Mouse (Mus musculus): ENCODE data around the gene Efhd2. TPM values are rescaled to one million over a fixed set of nuclear protein-coding genes. Genes with fewer than 3 reads are reported as not detected.

Efhd2 gene
- 100 to 1,000 TPM; 135 to 143 TPM for total RNA-seq (2021)

DNA sequence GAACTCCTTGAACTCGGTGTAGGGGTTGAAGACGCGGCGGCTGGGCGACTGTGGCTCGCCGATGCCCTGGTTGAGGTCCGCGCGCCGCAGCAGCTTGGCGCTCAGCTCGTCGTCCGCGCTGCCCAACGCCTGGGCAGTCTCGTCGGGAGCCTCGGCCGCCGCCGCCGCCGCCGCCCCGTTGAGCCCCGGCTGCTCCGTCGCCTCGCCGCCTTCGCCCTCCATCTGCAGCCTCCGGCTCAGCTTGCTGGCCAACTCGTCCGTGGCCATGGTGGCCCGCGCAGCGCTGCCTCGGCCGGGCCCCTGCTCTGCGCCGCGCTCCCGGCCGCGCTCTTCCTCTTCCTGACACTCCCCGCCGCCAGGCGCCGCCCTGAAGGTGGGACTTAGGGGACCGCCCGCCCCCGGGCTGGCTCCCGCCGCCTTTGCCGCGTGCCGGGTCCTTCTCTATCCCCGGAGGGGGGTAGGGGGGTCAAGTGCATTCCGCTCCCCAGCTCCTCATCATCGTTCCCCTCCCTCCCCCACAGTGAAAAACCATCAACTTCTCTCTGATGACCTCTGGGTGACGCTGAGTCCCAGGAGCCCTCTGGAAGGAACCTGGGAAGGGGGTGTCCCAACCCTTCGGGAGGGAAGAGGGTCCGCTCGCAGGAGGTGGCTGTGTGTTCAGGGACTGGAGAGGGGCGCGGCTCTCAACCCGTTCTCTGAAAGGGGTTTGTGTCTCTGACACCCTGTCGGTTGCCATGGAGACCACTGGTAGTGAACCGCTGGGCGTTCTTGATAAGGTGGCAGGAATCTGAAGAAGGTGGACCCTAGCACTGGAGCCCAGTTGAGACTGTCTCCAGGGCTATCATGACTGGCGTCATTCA lies at the start of gene Efhd2:
Gene Efhd2 (minus strand): TSS at position 320 of the 860 bp plus-strand sequence.
- DNase-seq = peak; percentile 78 to 81

- peak in 1 of 2 experiments; percentile 27 for DNase-seq
These were observed 49.2 kb upstream of the Efhd2 start for GRCm38 (mm10) chr4:141923961-141924360.

GRCm38 (mm10) chr4:141920391-141920790 lies 45.7 kb upstream of the Efhd2 start:
- DNase-seq = no peak

DNA sequence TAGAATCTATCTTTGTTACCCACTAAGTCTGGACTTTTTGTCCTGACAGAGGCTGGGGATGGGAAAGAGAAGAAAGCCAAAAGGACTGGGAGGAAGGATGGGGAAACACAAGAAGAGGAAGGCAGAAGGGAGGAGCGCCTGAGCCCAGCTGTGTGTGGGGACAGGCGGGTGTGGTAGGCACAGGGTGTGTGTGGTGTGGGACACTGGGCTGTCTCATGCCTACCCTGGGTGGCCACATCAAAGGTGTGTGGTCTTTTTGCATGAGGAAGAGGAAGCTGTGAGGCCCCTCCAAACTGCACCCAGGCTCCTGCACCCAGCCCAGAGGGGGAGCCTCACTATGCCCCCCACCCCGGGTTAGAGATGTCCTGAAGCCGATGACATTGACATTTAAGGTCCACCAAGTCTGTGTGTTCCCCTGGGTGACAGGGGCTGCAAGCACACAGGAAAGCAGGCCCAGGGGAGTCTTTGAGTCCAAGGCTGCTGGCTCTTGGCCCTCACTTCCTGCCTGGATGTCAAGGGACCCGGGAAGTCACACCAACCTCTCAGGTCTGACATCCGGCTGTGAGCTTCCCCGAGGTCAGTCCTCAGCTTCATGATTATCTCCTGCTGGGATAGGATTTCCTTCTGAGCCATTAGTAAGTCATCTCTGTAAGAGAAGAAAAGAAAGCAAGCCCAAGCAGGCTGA lies 43.2 kb upstream of the Efhd2 start:
- DNase-seq = no peak

DNA sequence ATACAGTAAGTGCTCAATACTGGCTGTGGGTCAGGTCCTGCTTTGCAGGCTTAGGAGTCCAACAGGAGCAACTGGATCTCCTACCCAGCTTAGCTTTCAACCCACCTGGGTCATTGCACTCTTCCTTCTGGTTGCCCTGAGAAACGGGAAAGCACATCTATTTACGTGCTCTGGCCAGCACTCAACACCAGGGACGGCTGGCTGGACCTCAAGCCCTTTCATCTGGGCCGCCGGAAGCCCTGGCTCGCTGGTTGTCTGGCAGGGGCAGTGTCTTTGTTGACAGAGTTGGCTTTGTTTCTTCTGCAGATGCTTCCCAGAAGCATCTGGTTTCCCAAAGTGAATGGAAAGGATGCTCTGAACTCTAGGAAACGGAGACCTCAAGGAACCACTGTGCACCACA lies 39.3 kb upstream of the Efhd2 start:
- no peak for DNase-seq

GRCm38 (mm10) chr4:141913201-141913993 lies 38.7 kb upstream of the Efhd2 start:
- DNase-seq = no peak

- DNase-seq = no peak
These were observed 30.0 kb upstream of the Efhd2 start for GRCm38 (mm10) chr4:141904710-141905109.

DNA sequence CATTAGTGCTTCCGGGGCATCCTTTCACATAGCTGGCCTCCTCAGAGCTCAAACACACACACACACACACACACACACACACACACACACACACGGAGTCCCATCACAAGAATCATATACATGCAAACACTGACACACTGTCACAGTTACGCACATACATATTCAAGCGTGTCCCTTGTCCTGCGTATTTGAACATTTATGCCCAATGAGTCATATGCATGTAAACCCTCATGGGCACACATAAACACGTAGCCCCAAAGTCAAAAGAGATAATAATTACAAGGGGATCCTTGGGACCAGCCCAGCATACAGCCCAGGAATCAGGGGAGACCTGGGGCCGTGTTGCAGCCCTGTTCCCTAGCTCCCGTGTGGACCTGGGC lies 27.7 kb upstream of the Efhd2 start:
- no peak for DNase-seq

- DNase-seq = peak in 1 of 2 experiments; percentile 61
These were observed 27.2 kb upstream of the Efhd2 start for GRCm38 (mm10) chr4:141901711-141902478.

DNA sequence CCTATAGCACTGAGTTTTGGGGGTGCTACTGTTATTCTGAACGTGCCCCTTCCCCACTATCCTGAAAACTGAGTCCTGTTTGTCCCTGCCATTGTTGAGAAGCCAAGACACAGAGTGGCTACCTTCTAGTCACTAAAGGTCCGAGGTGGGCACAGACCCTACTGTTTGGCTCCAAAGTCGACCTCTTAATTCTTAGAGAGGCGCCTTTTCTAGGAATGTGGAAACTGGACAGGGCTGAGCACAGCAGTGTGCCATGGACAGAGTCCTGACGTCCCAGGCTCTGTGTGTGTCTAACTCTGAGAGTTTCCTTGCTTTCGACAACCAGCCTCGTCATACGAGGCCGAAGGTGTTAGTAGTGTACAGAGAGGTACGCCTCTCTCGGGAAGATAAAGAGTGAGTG lies 25.7 kb upstream of the Efhd2 start:
- no peak for DNase-seq

GRCm38 (mm10) chr4:141899936-141900335 lies 25.2 kb upstream of the Efhd2 start:
- DNase-seq = no peak

- no peak for DNase-seq
These were observed 24.2 kb upstream of the Efhd2 start for GRCm38 (mm10) chr4:141898905-141899304.

DNA sequence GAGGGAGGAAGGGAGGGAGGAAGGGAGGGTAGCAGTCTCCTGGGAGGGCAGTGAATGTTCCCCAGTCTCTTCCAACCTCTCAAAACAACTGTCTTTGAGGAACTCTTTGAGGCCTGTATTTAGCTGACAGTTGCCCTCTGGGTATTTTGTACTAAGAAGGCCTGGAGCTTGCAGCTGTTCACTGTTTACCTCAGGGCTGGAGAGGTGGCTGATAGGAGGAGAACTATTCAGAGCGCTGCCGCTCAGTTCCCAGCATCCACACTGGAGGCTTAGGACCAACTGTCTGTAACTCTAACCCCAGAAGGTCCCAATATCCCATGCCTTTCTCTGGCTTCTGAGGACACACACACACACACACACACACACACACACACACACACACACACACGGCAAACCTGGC lies 23.1 kb upstream of the Efhd2 start:
- no peak for DNase-seq

- DNase-seq = no peak
These were observed 22.5 kb upstream of the Efhd2 start for GRCm38 (mm10) chr4:141897225-141897624.

GRCm38 (mm10) chr4:141895772-141896171 lies 21.1 kb upstream of the Efhd2 start:
- peak in 1 of 2 experiments; percentile 36 for DNase-seq

DNA sequence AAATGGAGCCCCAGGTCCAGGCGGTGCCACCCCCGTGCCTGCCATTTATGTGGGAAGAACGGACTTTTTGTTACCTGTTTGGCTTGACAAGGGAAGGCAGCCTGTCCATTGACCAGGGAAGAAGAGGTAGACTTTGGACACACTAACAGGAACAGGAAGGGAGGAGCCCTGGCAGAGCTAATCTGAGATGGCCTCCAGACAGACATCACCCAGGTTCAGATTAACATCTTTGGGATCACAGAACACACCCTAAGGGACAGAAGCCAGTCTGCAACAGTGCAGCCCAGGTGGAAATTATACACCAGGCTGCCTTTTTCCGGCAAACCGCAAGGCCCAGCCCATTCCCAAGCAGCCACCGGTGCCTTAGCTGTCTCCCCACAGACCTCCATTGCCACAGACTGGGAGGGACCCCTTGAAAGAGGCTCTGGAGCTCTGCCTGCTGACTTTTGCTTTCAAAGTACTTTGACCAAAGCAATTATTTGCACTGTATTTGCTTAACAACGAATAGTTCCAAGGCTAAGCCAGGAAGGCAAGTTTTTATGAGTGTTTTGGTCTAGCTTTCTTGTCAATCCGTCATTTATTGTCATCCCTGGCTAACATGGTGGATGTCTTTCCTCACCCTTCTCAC lies 18.6 kb upstream of the Efhd2 start:
- no peak for DNase-seq

GRCm38 (mm10) chr4:141886385-141886968 lies 11.8 kb upstream of the Efhd2 start:
- DNase-seq = no peak

GRCm38 (mm10) chr4:141885451-141885850 lies 10.7 kb upstream of the Efhd2 start:
- DNase-seq = no peak

GRCm38 (mm10) chr4:141882858-141883257 lies 8.1 kb upstream of the Efhd2 start:
- DNase-seq = no peak

DNA sequence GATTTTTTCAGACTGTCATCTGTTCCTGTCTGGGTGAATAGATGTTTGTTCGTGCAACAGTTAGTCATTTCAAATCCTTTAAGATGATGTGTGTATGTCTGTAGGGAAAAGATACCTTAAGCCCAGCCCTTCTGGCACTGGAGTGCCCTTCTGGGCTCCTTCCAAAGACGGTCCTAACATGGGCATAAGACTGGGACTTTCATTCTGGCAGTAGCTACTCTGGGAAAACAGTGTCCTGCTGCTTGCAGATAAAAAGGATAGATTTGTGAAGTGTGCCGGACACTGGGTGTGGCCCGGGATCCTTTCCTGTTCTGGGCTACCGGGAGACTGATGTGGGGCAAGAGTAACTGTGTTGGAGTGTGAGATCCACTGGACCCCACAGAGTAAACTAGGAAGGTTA lies 7.2 kb upstream of the Efhd2 start:
- no peak for DNase-seq

DNA sequence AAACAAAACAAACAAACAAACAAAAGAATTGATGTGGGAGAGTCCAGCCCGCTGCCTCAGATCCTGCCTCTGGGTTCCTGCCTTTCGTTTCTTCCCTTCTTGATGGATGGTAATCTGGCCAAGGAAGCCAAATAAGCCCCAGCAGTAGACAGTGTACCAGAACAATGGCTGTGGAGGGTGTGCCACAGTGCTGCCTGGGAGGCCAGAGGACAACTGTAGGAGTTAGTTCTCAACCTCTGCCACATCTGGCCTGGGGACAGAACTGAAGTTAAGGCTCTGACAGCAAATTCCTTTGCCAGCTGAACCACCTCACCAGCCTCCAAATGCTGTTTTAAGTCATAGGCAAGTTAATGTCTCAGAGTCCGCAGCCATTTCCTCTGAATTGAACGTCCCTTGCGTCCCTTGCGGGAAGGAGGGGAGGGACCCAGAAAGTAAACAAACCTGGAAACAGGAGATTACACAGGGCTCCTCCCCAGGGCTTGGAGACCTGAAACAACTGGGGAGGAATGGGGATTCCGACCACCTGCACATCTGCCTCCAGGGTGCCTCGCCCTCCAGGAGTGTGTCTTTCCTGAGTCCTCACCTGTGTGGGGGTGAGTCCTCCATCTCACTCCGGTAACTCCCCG lies 6.7 kb upstream of the Efhd2 start:
- DNase-seq = no peak
